Mouse (Mus musculus) activated CD4-positive, CD25-positive, alpha-beta regulatory T cell (primary cell): ENCODE measurements around the gene Fam98c. TPM values are rescaled to one million over a fixed set of nuclear protein-coding genes. Genes with fewer than 3 reads are reported as not detected.

ENCODE experiments used
- polyA plus RNA-seq, 2 experiments: library from polyadenylated mRNA; unstranded; fragments of 100-300 nt; shearing (Covaris generic); gene quantifications; one replicate each; pipeline ENCODE4 v1.2.1; 2017

Fam98c gene
- polyA plus RNA-seq, result 10 to 100 TPM; 63.1 to 73.0 TPM

DNA sequence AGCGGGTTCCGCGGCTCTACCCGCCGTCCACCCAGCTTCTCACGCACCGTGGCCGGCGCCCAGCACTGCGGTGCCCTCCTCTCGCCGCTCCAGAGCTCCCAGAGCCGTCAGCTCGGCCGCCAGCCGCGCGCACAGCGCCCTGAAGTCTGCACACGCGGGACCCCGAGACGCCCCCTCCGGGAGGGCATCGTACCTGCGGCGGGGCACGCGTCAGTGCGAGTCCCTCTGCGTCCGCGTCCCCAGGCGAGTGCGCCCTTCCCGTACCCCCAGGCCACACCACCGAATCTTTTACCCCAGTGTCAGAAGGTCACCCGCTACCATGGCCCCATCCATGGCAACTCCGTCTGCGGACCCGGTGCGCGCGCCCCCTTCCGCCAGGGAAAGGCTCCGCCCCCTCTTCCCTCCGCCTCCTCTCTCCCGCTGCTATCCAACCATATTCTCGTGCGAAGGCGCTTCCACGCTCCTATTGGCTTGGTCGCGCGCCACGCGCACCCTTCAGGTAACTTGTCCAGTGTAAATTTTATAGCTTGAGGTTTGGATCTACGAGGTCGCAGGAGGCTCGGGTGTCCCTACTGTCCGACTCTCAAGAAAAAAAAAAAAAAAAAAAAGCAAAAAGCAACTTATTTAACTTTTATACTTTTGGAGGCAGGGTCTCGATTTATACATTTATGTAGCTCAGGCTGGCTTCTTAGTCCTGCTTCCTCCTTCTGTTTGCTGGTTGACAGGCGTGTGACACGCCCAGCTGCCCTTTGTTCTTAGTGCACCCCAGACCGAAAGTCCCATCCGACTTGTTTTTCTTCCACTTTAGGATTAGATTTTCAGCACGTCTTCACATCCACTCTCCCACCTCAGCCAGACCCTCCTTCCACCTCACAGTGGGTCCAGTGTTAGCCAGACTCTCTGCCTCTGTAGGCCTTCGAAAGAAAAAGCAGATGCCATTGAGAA lies at the start of gene Fam98c:
Gene Fam98c (minus strand): TSS at position 397 of the 945 bp plus-strand sequence.

GRCm38 (mm10) chr7:29180077-29180853 lies 24.2 kb upstream of the Fam98c start, which contains the start of gene Psmd8:
TSS of gene Psmd8 (minus strand) at chr7:29180701.

DNA sequence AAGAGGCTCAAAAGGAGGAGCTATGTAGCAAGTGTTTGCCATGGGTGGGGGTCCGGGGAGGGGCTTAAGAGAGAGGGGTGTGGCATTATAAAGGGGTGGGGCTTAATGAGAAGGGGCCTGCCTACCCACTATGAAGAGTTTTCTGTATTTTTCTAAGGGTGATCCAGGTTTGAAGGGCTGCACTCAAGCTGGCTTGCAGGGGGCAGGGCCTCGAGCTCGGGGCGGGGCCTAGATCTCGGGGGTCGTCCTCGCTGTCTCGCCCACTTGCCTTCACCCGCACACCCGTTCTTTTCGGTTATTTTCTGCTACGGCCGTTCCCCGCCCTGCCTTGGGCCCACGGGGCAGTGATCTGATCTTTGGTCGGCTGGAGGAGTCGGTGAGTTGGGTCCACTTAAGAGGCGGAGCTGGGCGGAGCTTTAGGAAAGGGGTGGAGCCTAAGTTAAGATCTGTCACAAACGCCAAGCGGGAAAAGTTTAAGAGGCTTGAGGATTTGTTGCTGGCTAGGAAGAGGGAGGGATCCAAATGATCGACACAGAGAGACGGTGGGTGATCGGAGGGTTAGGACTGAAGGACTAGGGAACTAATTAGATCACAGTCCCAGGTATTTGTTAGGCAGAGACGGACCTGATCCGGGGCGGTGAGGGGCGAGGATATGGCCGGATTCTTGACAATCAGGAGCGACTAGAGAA lies 14.2 kb upstream of the Fam98c start, which contains the start of the genes Ggn and Spred3:
Gene Ggn (plus strand): TSS at position 145 of the 689 bp plus-strand sequence.
Gene Spred3 (minus strand): TSS at position 346 of the 689 bp plus-strand sequence.

DNA sequence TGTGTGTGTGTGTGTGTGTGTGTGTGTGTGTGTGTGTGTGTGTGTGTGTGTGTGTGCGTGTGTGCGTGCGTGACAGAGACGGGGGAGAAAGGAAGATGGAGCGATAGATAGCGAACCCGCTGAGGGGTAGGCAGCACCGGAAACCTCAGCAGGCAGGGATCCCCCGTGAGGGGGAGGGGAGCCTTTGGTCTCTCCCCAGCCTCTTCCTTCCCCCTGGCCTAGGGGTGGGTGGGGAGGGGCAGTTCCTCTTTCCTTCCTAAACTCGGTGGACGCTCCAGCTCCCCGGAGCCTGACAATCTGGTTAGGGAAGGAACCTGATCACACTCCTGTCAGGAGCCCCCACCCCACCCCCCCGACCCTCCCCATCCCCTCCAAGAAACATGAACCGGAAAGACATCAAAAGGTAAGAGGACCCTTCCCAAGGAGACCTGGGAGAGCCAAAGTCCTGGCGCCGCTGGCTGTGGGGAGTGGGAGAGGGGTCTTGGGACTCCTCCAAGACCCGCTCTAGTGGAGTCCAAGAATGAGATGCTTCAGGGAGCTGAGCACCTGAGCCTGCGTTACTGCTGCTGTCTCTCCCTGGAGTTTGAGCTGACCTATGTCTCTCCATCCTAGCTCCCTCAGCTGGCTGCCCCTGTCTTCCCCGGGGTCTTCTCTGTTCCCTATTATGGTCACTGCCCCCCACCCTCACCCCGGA lies 21.2 kb downstream of the Fam98c start, which contains the start of gene Rasgrp4:
Gene Rasgrp4 (plus strand): TSS at position 159 of the 694 bp plus-strand sequence.

GRCm38 (mm10) chr7:29124970-29125369 lies 31.1 kb downstream of the Fam98c start, which contains the start of gene Ryr1:
TSS of gene Ryr1 (minus strand) at chr7:29125179.

Other genes starting within 250 kb of the Fam98c start
- 100 to 1,000 TPM; 157 to 274 TPM for gene Actn4, start 193.9 kb downstream of the Fam98c start, polyA plus RNA-seq
- gene Eif3k, start 174.4 kb downstream of the Fam98c start, polyA plus RNA-seq, result 100 to 1,000 TPM; 357 to 451 TPM
- gene Map4k1, start 174.2 kb downstream of the Fam98c start, polyA plus RNA-seq, result 100 to 1,000 TPM; 152 to 176 TPM
- under 1 TPM; 0.16 to 0.95 TPM for gene Ryr1, start 31.1 kb downstream of the Fam98c start, polyA plus RNA-seq
- gene Rasgrp4, start 21.4 kb downstream of the Fam98c start, polyA plus RNA-seq, result 1 to 10 TPM in 1 of 2 experiments, under 1 TPM in 1; 0.59 to 2.7 TPM
- gene Ggn, start 14.0 kb upstream of the Fam98c start, polyA plus RNA-seq, result under 1 TPM; 0.11 to 0.24 TPM
- under 1 TPM in 1 of 2 experiments, not detected in 1; 0.29 TPM for gene Spred3, start 14.2 kb upstream of the Fam98c start, polyA plus RNA-seq
- gene Psmd8, start 24.5 kb upstream of the Fam98c start, polyA plus RNA-seq, result 100 to 1,000 TPM; 281 to 290 TPM
- 1 to 10 TPM; 1.1 to 1.2 TPM for gene Catsperg1, start 57.8 kb upstream of the Fam98c start, polyA plus RNA-seq
- gene Kcnk6, start 76.3 kb upstream of the Fam98c start, polyA plus RNA-seq, result 1 to 10 TPM; 2.2 to 5.9 TPM
- gene Yif1b, start 82.1 kb upstream of the Fam98c start, polyA plus RNA-seq, result 10 to 100 TPM; 39.8 to 47.0 TPM
- gene 2200002D01Rik, start 92.2 kb upstream of the Fam98c start, polyA plus RNA-seq, result 1 to 10 TPM; 1.9 to 5.8 TPM
- gene Spint2, start 125.7 kb upstream of the Fam98c start, polyA plus RNA-seq, result 100 to 1,000 TPM; 184 to 192 TPM
- under 1 TPM in 1 of 2 experiments, not detected in 1; 0.57 TPM for gene Ppp1r14a, start 133.1 kb upstream of the Fam98c start, polyA plus RNA-seq
- not detected for gene Dpf1, start 147.7 kb upstream of the Fam98c start, polyA plus RNA-seq